Mouse (Mus musculus) CD4-positive helper T cell, adult 2 months (primary cell): Measurements from ENCODE around the gene Baiap3.

ENCODE experiments used
- DNase-seq: peaks from one replicate; pipeline ENCODE4 v3.0.0-alpha.2; 2012; ENCODE audit warnings: low read depth, missing footprints, low spot score

Baiap3 gene

DNA sequence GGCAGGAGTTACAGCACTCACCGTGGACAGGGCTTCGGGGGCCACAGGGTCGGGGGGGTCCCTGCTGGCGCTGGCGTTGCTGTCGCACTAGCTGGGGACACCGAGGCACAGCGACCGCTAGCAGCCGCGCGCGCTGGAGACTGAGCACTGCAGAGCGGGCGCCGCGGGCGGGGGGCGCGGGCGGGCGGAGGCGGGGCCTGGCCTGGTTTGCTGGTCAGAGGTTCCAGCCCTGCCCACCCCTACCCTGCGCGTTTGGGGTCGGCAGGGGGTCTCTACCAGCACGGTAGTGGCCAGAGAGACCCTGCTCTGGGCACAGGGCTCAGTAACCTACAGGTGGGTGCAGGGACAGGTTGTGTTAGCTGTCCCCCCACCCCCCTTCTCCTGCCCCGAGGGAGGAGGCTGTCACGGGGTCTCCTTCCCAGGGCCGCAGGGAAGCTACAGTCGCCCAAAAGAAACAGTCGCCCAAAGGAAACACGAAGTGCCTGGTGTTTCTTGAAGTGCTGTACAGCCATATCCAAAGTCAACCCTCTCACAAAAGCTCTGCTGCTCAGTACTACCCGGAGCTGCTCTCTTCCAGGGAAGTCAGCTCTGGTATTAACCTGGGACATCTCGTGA is at the start of gene Baiap3:
Gene Baiap3 (minus strand): TSS at position 225 of the 615 bp plus-strand sequence.
- DNase-seq = peak; percentile 35

DNA sequence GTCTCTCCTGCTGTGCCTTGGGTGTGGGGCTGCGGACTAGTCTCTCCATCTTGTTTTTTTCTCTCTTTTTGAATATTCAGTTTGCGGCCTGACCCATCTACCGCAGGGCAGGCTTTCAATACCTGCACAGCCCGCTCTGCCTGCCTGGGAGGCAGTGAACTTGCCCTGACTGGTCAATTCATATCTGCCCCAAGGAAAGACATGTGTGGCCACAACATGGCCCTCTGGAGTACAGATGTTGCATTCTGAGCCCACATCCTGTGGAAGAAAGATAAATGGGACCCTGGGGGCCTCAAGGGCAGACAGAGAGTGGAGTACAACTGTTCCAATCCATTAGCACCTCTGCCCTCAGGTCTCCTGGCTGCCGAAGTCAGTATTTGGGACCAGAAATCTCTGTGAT is 41.9 kb upstream of the Baiap3 start, which contains the start of gene Prss34:
Gene Prss34 (plus strand): TSS at position 301 of the 400 bp plus-strand sequence.
- no peak for DNase-seq

- no peak for DNase-seq
These were observed 37.9 kb upstream of the Baiap3 start for GRCm38 (mm10) chr17:25294111-25294510.

GRCm38 (mm10) chr17:25293495-25293894 is 37.3 kb upstream of the Baiap3 start:
- DNase-seq = no peak

DNA sequence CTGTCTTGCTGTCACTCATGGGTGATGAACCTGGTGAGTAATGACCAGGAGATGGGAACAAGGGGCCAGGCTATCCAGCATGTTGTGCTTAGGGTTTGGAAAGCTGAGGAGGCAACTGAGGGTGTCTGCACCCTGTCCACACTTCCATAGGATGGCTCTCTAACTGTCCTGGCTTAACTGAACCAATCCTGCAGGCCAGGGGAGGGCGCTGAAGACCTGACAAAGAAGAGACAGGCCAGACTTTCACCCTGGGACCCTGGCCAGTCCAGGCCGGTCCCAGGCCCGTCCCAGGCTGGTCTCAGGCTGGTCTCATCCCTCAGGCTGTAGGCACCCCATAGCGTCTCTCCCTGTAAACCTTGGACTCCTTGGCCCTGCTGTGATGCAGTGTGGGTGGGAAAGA is 34.2 kb upstream of the Baiap3 start:
- no peak for DNase-seq

- DNase-seq = peak; percentile 33
These were observed 32.7 kb upstream of the Baiap3 start for GRCm38 (mm10) chr17:25288842-25289241.

GRCm38 (mm10) chr17:25285033-25285432 is 28.9 kb upstream of the Baiap3 start:
- DNase-seq = peak; percentile 75

GRCm38 (mm10) chr17:25282133-25282532 is 26.0 kb upstream of the Baiap3 start:
- DNase-seq = peak; percentile 53

- DNase-seq = no peak
These were observed 19.7 kb upstream of the Baiap3 start for GRCm38 (mm10) chr17:25275833-25276232.

GRCm38 (mm10) chr17:25274571-25275346 is 18.6 kb upstream of the Baiap3 start, which contains the start of gene Ube2i:
Gene Ube2i, minus strand, starts transcription at chr17:25274622.
- DNase-seq = no peak

GRCm38 (mm10) chr17:25273706-25274501 is 17.7 kb upstream of the Baiap3 start:
- peak; percentile 99 for DNase-seq

GRCm38 (mm10) chr17:25272951-25273705 is 17.0 kb upstream of the Baiap3 start:
- DNase-seq = no peak

- peak; percentile 37 for DNase-seq
These were observed 16.2 kb upstream of the Baiap3 start for GRCm38 (mm10) chr17:25272326-25272725.

DNA sequence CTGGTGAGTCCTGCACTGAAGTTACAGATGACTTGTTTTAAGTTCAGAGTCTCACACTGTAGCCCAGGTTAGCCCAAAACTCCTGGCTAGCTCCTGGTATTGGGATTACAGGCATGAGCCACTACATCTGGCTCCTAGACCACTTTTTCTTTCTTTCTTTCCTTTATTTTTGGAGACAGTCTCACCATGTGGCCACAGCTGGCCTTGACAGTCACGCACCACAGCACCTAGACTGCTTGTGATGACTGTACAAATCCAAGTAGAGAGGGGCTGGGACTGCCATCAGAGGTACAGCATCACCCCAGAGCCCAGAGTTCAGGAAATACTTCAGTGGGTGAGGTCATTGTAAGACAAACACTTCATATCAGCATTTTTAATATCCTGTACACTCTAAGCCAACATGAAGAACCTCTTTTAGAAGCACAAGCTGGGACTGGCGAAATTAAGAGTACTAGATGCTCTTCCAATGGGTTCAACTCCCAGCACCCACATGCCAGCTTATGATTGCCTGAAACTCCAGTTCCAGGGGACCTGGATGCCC is 14.7 kb upstream of the Baiap3 start:
- DNase-seq = no peak

GRCm38 (mm10) chr17:25264453-25264852 is 8.3 kb upstream of the Baiap3 start:
- no peak for DNase-seq

- peak; percentile 84 for DNase-seq
These were observed 1.7 kb upstream of the Baiap3 start for GRCm38 (mm10) chr17:25257804-25258261.

- DNase-seq = peak; percentile 60
These were observed 1.1 kb downstream of the Baiap3 start for GRCm38 (mm10) chr17:25255110-25255509.

DNA sequence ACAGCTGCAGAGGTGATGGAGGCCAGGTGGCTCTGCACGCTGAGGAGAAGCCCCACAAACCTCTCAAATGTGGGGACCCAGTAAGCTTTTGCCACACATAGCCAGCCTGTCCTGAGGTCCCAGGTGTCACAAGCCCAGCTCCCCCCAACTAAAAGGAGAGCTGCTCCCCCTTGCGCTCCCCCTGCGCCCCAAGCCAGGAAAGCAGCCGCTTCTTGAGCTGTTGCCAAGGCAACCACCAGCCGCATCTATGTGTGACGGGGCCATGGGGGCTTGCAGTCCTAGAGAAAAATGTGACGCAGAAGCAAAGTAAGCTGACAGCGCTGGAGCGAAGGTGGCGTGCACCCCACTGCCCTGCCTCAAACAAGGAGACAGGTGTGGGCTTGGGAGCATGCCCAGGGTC is 2.4 kb downstream of the Baiap3 start:
- DNase-seq = no peak

DNA sequence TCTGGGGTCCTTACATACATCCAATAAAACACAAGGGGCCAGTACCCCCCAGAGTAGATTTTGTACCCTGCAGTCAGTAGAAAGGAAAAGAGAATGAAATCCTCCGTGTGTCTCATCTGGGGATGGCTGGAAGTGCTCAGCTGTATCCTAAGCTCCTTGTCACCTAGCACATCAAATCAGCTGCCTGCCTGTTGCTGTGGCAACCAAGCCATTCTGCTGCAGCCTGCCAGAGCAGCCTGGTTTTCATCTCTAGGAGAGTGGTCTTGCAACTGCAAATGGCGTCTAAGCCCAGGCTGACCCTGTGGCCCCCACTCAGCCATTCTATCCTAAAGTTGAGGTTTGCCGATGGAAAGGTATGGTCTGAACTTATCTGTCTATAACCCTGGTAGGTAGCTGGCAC is 3.5 kb downstream of the Baiap3 start:
- DNase-seq = no peak

GRCm38 (mm10) chr17:25250181-25250835 is 5.9 kb downstream of the Baiap3 start:
- no peak for DNase-seq
